Comparison of ENCODE assay signal across 8 mouse cellular contexts in the genomic region with DNA sequence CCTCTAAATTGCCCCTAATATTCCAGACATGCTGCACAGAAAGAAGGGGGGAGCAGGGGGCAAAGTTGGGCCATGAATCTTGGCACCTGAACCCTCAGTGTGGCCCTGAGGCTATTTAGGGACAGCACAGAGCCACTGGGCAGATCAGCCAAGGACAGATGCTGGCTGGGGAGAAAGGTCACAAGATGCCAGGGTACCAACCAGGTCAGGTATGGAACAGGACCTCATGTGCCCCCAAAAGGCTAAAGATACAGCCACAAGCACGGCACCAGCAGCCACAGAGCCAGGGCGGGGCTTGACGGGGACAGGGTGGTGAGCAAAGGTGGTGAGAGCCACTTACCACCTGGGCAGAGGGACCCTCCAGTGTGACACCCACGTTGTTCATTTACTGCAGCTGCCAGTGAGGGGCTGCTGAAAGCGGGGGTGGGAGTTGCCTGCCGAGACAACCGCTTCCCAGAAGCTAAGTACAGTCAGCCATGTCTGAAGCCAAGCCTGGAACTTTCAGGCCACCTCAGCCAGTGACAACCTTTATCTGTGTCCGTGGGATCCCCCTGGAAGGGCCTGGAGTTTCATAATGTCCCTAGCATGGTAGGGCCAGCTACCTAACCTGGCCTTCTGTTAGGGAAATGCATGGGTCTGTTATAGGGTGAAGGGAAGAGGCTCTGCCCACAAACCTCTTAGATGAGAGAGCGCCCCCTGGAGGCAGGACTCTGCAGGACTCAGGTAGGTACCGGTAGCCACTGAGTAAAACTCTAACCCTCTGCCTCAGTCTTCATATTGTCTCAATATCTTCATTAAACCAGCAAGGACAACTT. TPM values are rescaled to one million over a fixed set of nuclear protein-coding genes. Genes with fewer than 3 reads are reported as not detected.
DNase-seq lines count a peak whose midpoint lies in the region; ATAC-seq lines count a peak whose summit lies in the region.

No protein-coding gene starts in this region.

- no peak overlapping the region for H3K27ac ChIP-seq in hindbrain, embryonic 10.5 days
- H3K27ac ChIP-seq in hindbrain, embryonic 14.5 days, result no peak overlapping the region
- no peak overlapping the region for H3K27ac ChIP-seq in heart, embryonic 13.5 days (replicated peaks)

- H3K4me2 ChIP-seq in hindbrain, embryonic 14.5 days (replicated peaks), result no peak overlapping the region
- H3K4me2 ChIP-seq in heart, embryonic 13.5 days, result no peak overlapping the region

- H3K9ac ChIP-seq in hindbrain, embryonic 14.5 days, result no peak overlapping the region
- H3K9ac ChIP-seq in heart, embryonic 13.5 days, result peak overlapping the region; percentile 33; the same call in 1 of the 2 replicates

- no peaks in the 10 kb centered on the region for H3K9me3 ChIP-seq in hindbrain, embryonic 10.5 days
- no peaks in the 10 kb centered on the region for H3K9me3 ChIP-seq in hindbrain, embryonic 14.5 days (ENCODE audit: control insufficient read depth, low read length)
- no peaks in the 10 kb centered on the region for H3K9me3 ChIP-seq in heart, embryonic 13.5 days

- 61% methylated on average over 10 of the region's 10 CpGs for WGBS in hindbrain, embryonic 10.5 days
- WGBS in hindbrain, embryonic 14.5 days, result 62% methylated on average over 10 of the region's 10 CpGs
- 48% methylated on average over 10 of the region's 10 CpGs for WGBS in heart, embryonic 13.5 days

- ATAC-seq in hindbrain, embryonic 14.5 days (ENCODE audit: low FRiP score), result no peak
- ATAC-seq in heart, embryonic 13.5 days (ENCODE audit: extremely low read depth, insufficient number of reproducible peaks, low FRiP score, low TSS enrichment), result no peak
- peak; percentile 25; the same call in 1 of the 2 replicates for ATAC-seq in monocyte, adult 5-6 weeks (replicated peaks; ENCODE audit: insufficient number of reproducible peaks, low FRiP score, low TSS enrichment, poor library complexity, severe bottlenecking)

- H3K27me3 ChIP-seq in hindbrain, embryonic 10.5 days (ENCODE audit: insufficient read depth, poor library complexity, severe bottlenecking), result no peaks in the 10 kb centered on the region
- H3K27me3 ChIP-seq in hindbrain, embryonic 14.5 days (ENCODE audit: control insufficient read depth, insufficient read depth, low read length), result no peaks in the 10 kb centered on the region
- H3K27me3 ChIP-seq in heart, embryonic 13.5 days (replicated peaks), result no peaks in the 10 kb centered on the region; the same call in 1 of the 2 replicates

- peaks cover 52% of the 10 kb centered on the region for H3K4me1 ChIP-seq in hindbrain, embryonic 10.5 days (replicated peaks)
- H3K4me1 ChIP-seq in hindbrain, embryonic 14.5 days (replicated peaks; ENCODE audit: control insufficient read depth, insufficient read depth, low read length), result peaks cover 3% of the 10 kb centered on the region; the same call in 1 of the 2 replicates
- peaks cover 21% of the 10 kb centered on the region for H3K4me1 ChIP-seq in heart, embryonic 13.5 days

- peak; percentile 72 for DNase-seq in hindbrain, embryonic 10.5 days (ENCODE audit: low spot score)
- DNase-seq in hindbrain, embryonic 14.5 days (ENCODE audit: low spot score), result no peak
- peak; percentile 28 for DNase-seq in WW6 (ENCODE audit: low read depth, low spot score)
- DNase-seq in cerebellum, postnatal 36 days, result peak; percentile 67 to 68
- peak; percentile 14 to 40 for DNase-seq in layer of hippocampus, postnatal 36 days
- DNase-seq in thymus, adult 18-20 months, result peak; percentile 16 to 19

- no peaks in the 10 kb centered on the region for H3K36me3 ChIP-seq in hindbrain, embryonic 10.5 days
- H3K36me3 ChIP-seq in hindbrain, embryonic 14.5 days (replicated peaks; ENCODE audit: control insufficient read depth, insufficient read depth), result no peaks in the 10 kb centered on the region
- no peaks in the 10 kb centered on the region for H3K36me3 ChIP-seq in heart, embryonic 13.5 days

- no peak overlapping the region for H3K4me3 ChIP-seq in hindbrain, embryonic 10.5 days
- no peak overlapping the region for H3K4me3 ChIP-seq in hindbrain, embryonic 14.5 days (replicated peaks; ENCODE audit: low read length)
- H3K4me3 ChIP-seq in heart, embryonic 13.5 days, result no peak overlapping the region

RNA-seq across cellular contexts. Expression of gene Cux2, which starts 50.7 kb away (rescaled TPM):
- polyA plus RNA-seq in hindbrain, embryonic 10.5 days (2016; fragmentation: Nextera tagmentation; extraction: Ambion mirVana), result 4.5 and 12.0 TPM in 2 replicates
- polyA plus RNA-seq in hindbrain, embryonic 14.5 days (2014; fragmentation: Nextera tagmentation; extraction: Ambion mirVana), result 25.5 and 28.1 TPM in 2 replicates
- 4.5 and 4.8 TPM in 2 replicates for polyA plus RNA-seq in heart, embryonic 13.5 days (2015; fragmentation: Nextera tagmentation; extraction: Ambion mirVana)
- 10 to 100 TPM; 32.7 to 33.8 TPM for total RNA-seq in layer of hippocampus, postnatal 36 days (2021)
- total RNA-seq in monocyte, adult 5-6 weeks (2017), result not detected in 3 replicates
